Mouse (Mus musculus) embryo, embryonic 11 days (tissue): ENCODE results near the gene Klrb1b.
"Not testable (repeated sequence)": the region's sequence is repeated elsewhere in the genome, so short reads cannot be mapped to it uniquely, and the experiment has no call there.

Experiments
- DNase-seq: peaks from one replicate; pipeline ENCODE4 v3.0.0-alpha.2; 2015

The Klrb1b gene

GRCm38 (mm10) chr6:128798772-128799143, 27.4 kb downstream of the Klrb1b start:
- peak; percentile 79 for DNase-seq

DNA sequence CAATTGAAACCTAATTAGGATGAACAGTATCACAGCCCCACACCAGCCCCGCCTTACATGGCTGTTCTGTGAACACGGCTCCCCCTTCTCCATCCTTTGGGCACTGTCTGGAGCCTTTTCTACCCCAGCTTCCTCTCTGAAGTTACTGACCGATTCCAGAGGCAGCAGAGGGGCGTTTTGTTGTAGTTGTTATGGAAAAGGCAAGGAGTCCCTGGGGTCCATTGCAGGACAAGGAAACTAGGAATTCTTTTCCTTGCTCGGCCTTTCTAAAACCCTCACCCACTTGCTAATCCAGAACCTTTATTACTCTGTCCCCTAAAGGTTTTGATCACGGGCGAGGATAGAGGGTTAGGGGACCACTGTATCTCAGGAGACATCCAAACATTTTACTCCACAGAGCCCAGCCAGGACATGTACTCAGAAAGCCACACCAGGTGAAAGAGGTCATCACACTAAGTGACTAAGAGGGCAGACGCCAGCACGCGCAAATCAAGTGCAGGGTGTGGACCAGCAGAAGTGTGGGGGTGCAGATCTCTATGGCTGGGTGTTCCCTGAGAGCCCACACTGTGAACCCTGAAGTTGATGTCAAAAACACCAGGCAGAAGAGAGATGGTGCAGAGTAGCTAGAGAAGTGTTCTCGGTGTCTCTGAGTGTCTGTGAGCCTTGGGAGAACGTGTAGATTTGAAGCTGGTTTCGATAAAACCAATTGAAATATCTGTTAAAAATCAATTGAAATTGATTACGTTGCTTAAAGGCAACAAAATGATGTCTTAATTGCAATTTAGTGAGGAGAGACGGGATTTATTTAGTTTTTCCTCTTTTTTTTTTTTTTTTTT, 28.0 kb downstream of the Klrb1b start:
- peak; percentile 54 for DNase-seq

GRCm38 (mm10) chr6:128797185-128797905, 28.8 kb downstream of the Klrb1b start:
- peak; percentile 2 for DNase-seq

DNA sequence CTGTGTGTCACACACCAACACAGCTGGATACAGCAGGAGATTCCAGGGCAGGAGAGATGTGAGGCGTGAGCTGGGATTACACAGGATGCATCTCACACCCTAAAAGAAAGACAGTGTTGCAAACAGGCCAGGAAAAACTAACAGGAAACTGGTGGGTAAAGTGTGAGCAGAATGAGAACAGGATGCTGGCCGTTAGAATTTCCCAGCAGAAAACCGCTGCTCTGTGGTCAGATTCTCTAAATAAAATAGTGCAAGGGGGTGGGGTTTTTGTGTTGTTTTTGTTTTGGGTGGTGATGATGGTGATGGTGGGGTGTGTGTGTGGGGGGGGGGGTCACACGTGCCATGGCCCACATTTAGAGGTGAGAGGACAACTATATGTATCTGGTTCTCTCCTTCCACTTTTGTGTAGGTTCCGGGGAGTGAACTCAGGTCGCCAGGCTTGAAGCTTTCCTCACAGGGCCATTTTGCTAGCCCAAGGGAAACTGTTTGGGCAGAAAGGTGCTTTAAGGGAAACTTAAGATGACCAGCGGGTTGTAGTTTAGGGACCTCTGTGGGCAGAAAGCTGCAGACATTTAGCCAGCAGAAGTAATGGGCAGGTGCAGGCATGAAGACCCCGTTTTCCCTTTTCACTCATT, 29.7 kb downstream of the Klrb1b start:
- no peak for DNase-seq

DNA sequence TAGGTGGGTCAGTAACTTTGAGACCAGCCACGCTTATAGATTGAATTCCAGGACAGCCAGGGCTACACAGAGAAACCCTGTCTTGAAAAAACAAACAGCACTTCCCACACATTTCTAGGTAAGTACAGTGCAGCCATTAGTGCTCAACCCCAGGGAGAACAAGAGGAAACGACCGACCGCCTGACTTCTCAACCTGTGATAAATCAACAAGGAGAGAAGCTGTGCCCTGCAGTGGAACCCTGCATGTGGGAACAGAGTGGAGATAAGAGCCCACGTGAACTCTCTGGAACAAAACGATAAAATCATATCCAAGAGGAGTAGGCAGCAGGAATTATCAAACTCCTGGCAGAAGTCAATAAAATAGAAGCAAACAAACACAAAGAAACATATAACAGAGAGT, 32.4 kb downstream of the Klrb1b start:
- DNase-seq = no peak

DNA sequence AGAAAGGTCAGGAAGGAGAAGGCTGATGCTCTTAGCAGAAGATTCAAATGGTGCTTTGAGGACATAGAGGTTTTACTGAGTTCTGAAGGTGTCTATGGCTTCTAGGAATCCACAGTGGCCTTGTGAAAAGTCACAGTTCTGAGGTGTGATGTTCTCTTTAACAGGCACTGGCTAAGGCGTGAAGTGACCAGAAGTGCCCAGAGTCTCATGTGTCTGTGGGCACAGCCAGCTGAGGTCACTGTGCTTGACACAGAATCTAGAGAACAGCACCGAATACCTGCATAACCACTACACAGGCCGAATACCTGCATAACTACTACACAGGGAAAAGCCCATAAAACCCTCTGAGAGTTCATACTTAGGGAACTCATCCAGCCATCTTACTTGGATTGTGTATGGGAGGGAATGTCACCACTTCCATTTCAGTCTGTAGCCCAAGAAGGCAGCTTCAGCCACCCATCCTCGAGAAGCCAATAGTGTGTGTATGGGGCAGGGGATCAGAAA, 35.6 kb downstream of the Klrb1b start:
- not testable (repeated sequence) for DNase-seq

DNA sequence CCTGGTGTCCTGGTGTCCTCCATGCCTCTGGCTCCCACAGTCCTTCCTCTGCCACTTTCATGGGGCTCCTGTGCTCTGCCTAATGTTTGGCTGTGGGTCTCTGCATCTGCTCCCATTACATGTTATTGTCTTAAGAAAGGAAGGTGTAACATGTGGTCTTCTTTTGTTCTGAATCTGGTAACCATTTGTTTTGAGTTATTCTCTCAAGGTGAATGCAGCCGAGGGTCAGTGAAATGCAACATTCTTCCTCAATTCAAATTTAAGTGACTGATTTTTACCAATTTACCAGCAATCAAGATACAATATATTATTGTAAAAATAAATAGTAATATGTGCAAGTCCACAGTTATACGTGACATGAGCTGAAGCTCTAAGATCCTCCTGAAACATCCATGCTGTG, 37.0 kb downstream of the Klrb1b start, which contains the start of gene Klrb1c:
Gene Klrb1c (minus strand): TSS at position 101 of the 400 bp plus-strand sequence.
- no peak for DNase-seq

GRCm38 (mm10) chr6:128788517-128788916, 37.6 kb downstream of the Klrb1b start:
- no peak for DNase-seq

DNA sequence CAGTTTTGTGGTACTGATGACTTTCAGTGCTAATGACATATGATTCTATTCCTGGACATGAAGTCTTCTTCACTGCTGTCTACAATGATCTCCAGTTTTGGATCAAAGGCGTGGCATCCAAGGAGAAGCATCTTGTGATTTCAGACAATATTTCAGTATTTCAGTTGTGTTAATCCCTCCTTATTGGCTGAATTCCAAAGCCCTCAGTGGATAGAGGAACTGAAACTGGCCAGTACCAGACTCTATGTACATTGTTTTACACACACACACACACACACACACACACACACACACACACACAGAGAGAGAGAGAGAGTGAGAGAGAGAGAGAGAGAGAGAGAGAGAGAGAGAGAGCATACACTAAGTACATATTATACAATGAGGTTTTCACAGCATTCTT, 39.7 kb downstream of the Klrb1b start:
- not testable (repeated sequence) for DNase-seq

- peak; percentile 59 for DNase-seq
Measured at GRCm38 (mm10) chr6:128769481-128770253, 56.5 kb downstream of the Klrb1b start.

DNA sequence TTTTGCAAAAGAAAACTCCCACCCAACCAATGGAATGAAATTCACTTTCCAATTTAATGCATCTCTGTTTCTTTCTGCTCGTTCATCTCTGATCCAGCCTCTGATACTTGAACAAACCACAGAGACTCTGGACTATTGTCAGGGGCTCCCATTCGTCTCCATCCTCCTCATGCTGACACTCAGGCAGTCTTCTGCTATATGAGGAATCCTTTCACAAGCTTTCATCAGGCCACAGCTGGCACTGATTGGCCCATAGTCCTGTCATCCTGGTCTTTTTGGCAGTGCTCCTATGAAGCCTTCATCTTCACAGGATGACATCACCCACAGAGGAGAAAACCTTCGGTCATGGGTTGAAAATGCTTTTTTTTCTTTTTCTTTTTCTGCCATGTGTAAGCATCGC, 58.1 kb downstream of the Klrb1b start:
- no peak for DNase-seq

- peak; percentile 81 for DNase-seq
Measured at GRCm38 (mm10) chr6:128766486-128767254, 59.5 kb downstream of the Klrb1b start.

GRCm38 (mm10) chr6:128765211-128765610, 60.9 kb downstream of the Klrb1b start:
- no peak for DNase-seq

- no peak for DNase-seq
Measured at GRCm38 (mm10) chr6:128764598-128764997, 61.5 kb downstream of the Klrb1b start.

GRCm38 (mm10) chr6:128763736-128764523, 62.2 kb downstream of the Klrb1b start:
- peak; percentile 95 for DNase-seq
